Mouse (Mus musculus) inflammation-experienced regulatory T-cells, adult 6 months (primary cell): ENCODE data around the gene Igfbp6. TPM values are rescaled to one million over a fixed set of nuclear protein-coding genes. Genes with fewer than 3 reads are reported as not detected.
"Not testable (repeated sequence)": the region's sequence is repeated elsewhere in the genome, so short reads cannot be mapped to it uniquely, and the experiment has no call there.

Experiments
- ATAC-seq: one replicate; pipeline ENCODE4 v1.8.0; 2017
- polyA plus RNA-seq, 3 experiments: library from polyadenylated mRNA; unstranded; fragments of 100-300 nt; shearing (Covaris generic); gene quantifications; one replicate each; pipeline ENCODE4 v1.2.1; 2017

Igfbp6 gene
- polyA plus RNA-seq, 3 experiments from 2014 or later, result 0.33 TPM; not detected in 2

DNA sequence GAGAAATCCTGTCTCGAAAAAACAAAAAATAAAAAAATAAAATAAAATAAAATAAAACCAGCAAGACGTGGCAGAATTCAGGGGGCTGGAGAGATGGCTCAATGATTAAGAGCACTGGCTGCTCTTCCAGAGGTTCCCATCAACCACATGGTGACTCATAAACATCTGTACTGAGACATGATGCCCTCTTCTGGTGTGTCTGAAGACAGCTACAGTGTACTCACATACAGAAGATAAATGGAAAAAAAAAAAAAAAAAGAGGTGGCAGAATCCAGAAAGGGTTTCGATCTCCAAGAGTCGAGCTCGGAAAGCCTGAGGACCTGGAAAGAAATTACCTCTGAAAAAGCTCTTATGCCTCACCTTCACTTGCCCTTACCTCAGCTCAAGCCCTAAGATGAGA lies 3.0 kb upstream of the Igfbp6 start:
- ATAC-seq, result no peak

DNA sequence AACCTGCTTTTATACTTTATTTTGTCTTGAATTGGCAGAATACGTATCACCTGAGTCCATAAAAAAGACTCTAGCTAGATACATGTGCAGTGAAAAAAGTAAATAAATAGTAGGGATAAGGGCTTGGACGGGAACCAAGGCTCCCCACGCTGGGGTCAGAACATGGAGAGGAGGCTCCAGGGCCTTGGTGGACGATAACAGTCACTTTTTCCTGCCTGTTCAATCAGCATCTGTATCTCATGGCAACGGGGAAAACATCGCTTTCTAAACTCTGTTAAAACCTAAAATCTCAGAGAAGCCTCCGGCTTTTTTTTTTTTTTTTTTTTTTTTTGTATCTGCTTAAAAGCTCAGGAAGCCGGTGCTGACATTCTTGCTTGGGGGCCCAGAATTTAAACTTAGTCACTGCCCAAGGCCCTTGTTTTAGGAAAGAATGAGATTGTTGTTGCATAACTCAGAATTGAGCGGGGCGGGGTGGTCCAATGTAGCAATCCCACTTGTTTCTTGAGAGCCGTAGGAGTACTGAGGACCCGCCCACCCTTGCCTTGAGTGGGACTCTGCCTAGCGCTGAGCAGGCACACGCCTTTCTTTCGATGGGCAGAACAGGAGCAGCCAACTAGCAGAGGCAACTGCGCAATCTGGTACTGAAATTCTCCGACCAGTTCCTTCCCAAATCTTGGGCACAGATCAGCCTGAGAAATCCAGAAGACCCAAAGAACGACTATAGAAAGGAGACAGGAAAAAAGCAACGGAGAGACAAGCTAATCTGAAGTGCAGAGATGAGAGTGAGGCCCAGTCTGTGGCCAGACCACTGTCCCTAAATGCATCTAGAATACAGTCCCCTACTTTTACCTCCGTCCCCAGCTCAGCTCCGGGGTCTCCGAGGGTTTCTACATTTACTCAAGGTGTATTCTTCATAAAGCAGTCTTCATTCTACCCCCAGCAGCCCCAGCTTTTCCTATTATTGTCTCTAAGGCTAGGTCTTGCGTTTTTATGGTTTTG lies 949 bp upstream of the Igfbp6 start:
- no peak for ATAC-seq

DNA sequence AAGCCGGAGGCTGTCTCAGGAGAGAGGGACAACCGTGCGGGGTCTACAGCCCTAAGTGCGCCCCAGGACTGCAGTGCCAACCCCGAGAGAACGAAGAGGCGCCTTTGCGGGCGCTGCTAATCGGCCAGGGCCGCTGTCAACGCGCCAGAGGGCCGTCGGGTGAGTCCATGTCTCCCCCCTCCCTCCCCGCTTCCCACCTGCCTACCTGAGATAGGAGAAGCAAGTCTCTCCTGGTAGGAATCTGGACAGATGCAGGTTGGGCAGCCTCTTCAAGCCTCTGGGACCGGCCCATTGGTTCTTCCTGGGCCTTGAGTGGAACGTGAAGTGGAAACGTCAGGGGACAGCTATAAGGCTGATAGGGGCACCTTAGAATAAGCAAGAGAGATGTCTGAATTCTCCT lies 564 bp downstream of the Igfbp6 start:
- no peak for ATAC-seq

DNA sequence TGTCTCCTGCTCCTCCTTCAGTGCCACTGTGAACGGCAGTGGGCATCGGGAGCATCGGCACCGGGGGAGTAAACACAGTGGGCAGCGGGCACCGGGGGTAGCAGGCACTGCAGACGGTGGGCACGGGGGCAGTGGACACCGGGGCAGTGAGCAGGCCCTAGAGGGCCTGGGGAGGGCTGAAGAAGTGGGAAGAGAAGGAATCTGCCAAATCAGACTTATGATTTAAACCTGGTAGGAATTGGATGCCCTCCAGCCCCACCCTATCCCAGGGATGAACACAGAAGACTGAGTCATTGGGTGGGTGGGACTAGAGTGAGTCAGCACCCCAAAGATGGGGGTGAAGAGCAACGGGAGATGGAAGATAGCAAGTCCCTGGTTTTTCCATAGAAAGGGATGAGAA lies 1.2 kb downstream of the Igfbp6 start:
- no peak for ATAC-seq

DNA sequence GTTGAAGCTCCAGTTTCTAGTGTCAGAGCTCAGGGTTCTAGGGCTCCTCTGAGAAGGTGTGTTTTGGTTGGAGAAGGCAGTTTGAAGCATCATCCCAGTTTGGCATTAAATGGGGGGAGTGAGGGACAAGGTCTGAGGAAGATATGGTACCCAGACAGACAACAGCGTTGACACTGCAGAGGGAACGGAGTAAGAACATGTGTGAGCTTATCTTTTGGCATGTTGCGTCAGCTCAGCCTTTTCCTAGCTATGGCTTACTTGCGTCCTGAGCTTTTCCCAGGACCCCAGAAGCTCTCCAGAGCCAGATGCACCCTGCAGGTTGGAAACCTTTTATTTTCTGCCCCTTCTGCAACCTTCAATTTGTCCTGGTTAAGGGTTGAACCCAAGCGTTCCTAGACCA lies 1.9 kb downstream of the Igfbp6 start:
- no peak for ATAC-seq

DNA sequence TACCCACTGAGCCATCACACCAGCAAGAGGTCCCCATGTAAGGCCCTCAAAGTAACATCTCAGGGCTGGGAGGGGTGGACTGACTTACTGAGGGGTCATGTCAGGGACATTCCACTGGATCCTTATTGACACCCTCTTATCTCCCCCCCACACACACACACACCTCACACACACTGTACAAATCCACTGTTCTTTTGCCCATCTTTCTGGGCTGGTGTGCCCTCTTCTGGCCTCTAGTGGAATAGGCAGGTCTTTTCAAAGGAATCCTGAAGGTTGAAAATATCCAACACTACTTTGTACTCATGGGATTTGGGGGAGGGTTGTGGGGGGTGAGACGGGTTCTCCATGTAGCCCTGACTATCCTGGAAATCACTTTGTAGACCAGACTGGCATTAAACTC lies 2.7 kb downstream of the Igfbp6 start:
- peak; percentile 51 for ATAC-seq

DNA sequence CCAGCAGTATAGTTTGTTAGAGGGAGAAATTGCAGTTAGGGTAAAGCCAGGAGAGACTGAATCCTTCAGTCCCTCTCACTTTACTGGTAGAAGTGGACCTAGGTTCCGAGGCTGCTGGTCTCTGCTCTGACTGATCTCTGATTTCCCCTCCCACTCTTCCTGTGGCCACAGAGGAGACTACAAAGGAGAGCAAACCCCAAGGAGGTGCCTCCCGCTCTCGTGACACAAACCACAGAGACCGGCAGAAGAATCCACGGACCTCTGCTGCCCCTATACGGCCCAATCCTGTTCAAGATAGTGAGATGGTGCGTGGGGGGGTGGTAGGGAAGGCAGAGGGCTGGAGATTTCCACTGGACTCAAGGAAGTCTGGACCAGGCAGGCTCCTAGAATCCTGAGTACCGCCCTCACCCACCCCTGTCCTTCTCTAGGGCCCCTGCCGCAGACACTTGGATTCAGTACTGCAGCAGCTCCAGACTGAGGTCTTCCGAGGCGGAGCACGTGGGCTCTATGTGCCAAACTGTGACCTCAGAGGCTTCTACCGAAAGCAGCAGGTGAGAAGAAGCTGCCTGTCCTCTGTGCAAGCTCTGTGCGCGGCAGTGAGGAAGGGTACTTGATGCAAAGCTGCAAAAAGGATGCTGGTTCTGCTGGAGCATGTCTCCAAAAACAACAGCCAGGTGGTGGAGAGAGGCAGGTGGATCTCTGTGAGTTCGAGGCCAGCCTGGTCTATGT lies 3.7 kb downstream of the Igfbp6 start:
- ATAC-seq, result no peak

DNA sequence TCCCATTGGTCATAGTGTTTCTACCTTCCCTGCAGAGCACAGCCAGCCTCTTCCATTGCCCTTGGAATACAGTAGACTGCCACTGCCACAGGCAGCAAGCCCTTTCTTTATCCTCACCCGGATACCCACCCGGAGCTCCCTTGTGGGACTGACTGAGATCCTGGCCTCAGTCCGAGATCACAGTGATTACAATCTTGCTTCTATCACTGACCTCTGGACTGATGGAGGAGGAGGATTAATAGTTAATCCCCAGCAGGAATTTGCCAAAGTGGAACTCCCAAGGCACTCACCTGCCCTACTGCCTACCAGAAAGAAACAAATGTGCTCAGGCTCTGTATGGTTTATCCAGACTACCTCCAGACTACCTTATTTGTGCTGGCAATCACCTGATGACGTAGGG lies 5.4 kb downstream of the Igfbp6 start:
- ATAC-seq, result no peak

DNA sequence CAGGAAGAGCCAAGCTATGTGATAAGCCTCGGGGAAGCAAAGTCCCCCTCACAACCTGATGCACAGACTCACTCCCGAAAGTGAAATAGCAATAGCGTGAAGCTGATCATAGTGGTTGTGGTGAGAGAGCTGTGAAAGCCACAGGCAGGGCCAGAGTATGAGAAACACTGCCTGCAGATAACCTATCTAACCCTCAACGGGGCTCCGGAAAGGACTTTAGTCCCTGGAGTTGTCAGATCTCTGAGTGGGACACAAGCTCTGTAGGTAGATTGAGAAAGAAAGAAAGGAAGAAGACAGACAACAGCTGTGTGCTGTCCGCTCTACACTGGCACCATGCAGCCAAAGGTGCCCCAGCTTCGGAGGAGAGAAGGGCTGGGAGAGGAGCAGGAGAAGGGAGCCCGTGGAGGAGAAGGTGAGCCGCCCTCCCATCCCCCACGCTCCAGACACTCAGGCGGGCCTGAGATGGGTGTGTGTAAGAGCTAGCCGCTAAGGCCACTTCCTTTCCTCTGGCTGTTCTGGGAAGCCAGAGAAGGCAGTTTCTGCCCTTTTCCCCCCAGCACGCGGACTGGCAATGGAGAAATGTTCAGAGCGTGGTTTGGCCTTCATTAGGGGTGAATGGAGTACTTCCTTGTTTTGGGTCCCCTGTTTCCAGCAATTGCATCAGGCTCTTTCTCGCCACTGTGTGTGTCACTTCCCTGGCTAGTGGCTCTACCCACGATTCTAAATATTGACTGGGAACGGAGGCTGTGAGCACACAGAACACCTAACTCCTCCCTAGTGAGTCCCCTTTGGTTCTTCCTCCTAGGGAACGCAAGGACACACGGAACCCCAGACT lies 6.4 kb downstream of the Igfbp6 start, which contains the start of gene Soat2:
Soat2 (plus strand) TSS at position 226 of the 835 bp plus-strand sequence.
- ATAC-seq, result peak; percentile 58

DNA sequence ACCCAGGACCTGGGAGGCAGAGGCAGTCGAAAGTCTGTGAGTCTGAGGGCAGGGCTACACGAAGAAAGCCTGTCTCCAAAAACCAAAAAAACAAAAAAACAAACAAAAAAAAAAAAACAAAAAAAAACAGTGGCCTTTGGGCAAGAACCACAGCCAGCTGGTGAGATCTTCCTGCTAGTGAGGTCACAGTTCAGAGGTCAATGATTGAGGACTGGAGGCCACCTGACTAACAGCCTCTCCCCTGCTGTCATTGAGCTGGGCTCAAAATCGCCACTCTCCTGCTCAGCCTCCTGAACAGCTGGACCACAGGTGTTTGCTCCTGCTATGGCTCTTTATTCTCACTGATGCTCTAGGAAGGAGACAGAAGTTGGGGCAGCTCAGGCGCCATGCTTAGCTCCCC lies 8.5 kb downstream of the Igfbp6 start:
- no peak for ATAC-seq

DNA sequence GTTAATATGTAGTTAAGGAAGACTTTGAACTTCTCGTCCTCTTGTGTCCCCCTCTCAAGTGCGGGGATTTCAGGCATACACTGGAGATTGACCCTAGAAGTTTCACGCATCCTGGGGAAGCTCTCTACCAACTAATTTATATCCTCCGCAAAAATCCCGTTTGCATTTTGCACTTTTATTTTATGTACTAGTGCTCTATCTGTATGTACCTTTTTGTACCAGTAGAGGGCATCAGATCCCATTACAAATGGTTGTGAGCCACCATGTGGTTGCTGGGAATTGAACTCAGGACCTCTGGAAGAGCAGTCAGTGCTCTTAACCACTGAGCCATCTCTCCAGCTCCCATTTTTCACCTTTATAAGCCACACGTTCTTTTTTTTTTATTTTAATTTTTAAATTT lies 10.8 kb downstream of the Igfbp6 start:
- not testable (repeated sequence) for ATAC-seq

DNA sequence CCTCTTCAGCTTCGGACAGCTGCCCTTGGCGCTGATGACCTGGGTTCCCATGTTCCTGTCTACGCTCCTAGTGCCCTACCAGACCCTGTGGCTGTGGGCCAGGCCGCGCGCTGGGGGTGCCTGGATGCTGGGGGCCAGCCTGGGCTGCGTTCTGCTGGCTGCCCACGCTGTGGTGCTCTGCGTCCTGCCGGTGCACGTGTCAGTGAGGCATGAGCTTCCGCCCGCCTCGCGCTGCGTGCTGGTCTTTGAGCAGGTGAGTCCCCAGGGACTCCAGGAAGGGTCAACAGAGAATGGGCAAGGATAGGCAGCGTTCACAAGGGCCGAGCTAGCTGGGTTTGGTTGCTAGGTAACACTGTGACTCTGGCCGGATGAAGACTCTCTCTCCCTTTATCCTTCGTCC lies 12.7 kb downstream of the Igfbp6 start:
- ATAC-seq, result no peak

DNA sequence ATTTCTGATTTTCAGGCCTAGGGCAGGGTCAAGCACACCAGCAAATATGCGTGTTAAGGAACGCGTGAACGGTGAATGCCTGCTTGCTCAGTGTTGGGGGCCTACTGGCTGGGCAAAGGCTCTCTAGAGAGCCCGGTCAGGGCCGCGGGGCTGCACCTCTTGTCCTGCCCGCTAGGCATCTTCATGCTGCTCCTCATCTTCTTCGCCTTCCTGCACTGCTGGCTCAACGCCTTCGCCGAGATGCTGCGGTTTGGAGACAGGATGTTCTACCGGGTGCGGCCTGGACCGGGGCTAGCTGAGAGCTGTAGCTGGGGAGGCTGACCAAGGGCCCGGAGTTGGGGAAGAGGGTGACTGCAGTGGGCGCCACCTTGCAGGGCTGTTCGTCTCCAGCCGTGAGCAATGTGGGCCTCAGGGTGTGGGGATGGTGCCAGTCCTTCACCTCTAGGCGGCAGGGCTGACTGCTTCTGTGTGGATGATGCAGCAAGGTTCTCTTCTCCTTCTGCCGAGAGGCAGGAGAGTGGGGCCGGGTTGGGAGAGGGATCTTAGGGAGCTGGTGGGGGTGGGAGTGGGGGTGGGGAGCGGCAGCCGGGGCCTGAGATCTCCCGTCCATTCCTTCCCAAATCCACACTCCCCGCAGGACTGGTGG lies 16.4 kb downstream of the Igfbp6 start:
- ATAC-seq, result no peak

DNA sequence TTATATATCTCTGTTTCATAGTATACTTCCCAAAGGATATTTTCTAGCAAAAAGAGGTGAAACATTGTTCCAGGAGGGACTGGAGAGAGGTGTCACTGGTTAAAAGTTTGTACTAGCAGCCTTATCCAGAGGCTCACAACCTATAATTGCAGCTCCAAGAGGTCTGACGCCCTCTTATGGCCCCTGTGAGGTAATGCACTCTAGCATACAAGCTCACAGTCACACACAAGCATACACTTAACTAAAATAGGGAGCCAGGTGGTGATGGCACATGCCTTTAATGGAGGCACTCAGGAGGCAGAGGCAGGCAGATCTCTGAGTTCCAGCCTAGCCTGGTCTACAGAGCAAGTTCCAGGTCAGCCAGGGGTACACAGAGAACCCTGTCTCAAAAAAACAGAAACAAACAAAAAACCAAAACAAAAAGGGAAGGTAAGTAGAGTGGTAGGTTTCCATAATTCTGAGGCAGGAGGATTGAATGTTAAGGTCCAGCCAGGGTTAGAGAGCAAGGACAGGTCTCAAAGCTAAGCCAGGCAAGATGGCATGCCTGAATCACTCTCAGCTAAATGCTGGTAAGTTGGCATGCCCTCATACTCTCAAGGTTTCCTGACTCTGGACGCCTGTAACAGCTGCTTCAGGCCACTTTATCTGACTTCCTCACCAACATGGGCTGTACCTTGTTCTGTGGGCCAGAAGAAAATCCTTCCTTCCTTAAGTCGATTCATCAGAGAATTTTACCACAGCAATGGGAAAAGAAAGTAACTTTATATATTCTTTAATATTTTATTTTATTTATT lies 19.9 kb downstream of the Igfbp6 start:
- no peak for ATAC-seq

DNA sequence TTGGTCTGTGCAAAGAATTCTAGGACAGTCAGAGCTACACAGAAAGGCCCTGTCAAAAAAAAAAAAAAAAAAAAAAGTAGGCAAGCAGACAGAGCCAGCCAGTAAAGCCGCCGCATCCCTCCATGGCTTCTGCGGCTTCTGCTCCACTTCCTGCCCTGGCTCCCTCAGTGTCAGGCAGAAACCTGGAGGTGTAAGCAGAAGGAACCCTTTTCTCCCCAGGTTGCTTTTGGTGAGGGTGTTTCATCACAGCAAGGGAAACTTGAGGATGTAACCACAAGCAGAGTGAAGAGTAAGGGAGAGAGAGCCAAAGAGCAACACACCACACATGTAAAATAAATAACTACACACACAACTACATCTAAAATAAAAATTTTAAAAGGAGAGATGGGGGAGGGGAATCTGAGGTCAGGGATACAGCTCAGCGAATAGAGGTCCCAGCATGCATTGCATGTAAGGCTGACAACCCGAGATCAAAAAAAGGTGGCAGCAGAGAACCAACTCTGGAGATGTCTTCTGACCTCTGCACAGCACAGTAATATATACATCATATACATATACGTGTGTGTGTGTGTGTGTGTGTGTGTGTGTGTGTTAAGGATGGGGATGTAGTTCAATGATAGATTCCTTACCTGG lies 21.4 kb downstream of the Igfbp6 start:
- ATAC-seq, result no peak

DNA sequence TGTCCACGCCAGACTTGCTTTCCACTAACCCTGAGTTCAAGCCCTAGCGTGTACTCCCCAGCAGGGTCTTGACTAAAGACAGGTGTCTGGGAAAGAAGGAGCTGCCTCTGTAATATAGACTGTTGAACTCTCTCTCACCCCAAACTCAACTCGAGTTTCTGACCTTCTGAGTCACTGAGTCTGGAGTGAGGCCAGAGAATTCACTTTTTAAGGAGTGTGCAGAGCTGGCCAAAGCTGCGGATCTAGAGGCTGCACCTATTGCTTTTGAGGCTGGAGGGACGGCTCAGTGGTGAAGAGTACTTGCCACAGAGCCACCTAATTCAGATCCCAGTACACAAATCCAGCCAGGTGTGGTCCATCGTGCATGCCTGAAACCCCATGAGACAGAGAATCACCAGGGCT lies 23.5 kb downstream of the Igfbp6 start:
- ATAC-seq, result no peak

DNA sequence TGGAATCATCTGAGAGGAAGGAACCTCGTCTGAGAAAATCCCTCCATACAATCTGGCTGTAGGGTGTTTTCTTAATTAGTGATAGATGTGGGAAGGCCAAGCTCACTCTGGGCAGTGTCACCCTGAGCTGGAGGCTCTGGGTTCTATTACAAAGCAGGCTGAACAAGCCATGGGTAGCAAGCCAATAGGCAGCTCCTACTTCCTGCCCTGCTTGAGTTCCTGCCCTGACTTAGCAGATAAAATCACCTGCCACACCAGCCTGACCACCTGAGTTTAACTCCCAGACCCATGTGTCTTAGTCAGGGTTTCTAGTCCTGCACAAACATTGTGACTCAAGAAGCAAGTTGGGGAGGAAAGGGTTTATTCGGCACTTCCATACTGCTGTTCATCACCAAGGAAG lies 24.9 kb downstream of the Igfbp6 start:
- no peak for ATAC-seq

DNA sequence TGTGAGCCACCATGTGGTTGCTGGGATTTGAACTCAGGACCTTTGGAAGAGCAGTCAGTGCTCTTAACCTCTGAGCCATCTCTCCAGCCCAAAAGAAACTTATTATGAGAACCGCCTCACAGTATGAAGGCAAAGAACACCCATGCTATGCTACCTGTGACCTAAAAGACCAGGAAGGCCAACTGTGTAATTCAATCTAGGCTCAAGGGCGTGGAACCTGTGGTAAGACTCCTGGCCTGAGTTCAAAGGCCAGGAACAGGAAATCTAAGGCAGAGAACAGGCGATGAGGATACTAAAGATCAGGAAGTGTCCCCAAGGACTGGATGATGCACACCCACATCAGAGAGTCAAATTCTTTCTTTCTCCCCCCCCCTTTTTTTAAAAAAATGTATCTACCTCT lies 29.4 kb downstream of the Igfbp6 start:
- ATAC-seq, result no peak

DNA sequence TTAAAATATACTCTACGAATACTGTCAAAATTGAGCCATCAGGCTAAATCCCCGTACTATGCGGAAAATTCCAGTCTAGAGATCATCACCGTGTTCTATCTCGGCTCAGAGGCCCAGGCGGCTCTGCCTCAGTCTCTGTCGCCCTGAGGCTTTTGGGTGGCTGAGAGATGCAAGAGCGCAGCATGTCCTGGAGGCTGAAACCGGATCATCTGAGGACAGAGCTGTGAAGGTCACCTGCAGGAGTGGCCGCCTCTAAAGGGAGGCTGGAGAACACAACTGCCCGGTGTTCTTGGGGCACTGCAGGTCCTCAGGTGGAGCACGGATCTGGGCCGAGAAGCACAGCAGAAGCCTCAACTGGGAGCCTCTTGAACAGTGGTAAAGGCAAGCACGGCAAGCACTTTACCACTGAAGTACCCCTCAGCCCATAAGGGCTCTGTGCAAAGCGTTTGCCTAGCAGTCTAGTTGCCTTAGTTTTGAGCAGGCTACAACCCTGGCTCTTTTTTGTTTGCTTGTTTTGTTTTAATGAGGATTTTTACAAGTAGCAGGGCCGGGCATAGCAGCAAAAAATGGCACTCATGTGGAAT lies 31.7 kb downstream of the Igfbp6 start:
- ATAC-seq, result no peak

DNA sequence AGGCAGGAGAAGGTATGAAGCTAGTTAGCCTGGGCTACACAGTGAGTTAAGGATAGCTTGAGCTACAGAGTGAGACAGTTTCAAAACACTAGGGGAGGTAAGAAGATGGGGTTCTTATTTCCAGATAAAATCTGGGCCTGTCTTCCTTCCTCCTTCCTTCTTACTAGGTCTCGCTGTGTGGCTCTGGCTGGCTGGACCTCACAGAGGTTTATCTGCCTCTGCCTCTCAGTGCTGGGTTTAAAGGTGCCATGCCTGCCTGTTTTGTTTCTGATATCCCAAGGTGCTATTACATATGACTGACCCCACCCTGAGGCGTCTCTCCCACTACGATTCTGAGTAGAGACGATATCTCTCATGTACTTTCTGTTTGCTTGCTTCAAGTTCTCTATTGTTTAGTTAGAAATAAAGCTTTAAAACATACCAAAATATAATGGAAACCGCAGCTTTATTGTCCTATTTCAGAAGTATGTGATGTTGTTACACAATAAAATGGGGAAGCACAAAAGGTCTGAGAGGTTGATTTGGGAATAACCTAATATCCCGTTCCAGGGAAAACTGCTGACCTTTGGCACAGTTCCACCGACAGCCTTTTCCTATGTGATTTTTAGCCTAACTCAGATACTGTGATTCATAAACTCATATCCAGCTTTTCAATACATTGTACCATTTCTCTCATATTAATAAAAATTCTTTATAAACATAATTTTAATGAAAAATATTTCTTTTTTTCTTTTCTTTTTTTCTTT lies 32.6 kb downstream of the Igfbp6 start:
- ATAC-seq, result no peak
